9 mouse cellular contexts compared by ENCODE assay signal in the genomic region with DNA sequence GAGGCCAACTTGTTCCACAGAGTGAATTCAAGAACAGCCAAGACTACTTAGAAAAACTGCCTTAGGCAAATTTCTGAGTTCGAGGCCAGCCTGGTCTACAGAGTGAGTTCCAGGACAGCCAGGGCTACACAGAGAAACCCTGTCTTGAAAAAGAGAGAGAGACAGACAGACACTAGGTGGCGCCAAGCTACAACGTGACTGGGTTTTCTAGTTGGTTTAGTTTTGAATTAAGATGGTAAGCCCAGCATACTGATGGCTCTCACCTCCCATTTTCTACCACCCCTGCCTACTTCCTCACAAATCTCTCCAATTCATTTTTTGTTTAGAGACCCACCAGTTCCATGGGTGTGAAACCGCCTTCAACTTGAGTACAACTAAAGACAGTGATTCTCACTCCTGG.
A peak's percentile ranks its signal among the peaks of the same experiment; 100 is the strongest.
DNase-seq lines count a peak whose midpoint lies in the region; ATAC-seq and TF ChIP-seq lines count a peak whose summit lies in the region.
"Had no signal": no experiment of that assay in that cellular context is flagged by ENCODE, and none has a peak within 500 bp of the region (broad histone marks: within the 10 kb centered on the region; RNA-seq: fewer than 3 reads in every experiment).

No protein-coding gene starts in this region.

- TF ChIP-seq CTCF in MEL (IDR thresholded peaks at IDR 0.05 in 2 of 3, conservative IDR thresholded peaks at IDR 0.05 in 1 of 3; ENCODE audit: control insufficient read depth in 1 of 3, insufficient read depth in 1 of 3, low read depth in 2 of 3, low read length in 3 of 3, poor library complexity in 1 of 3, severe bottlenecking in 1 of 3): peak; percentile 46 to 90 (median 72)
- TF ChIP-seq CTCF in cerebellum, adult 2 months (IDR thresholded peaks at IDR 0.05; ENCODE audit: borderline replicate concordance, insufficient read depth, low read depth, low read length): peak; percentile 61; the same call in 1 of the 2 replicates
- TF ChIP-seq CTCF in thymus, adult 2 months (IDR thresholded peaks at IDR 0.05; ENCODE audit: borderline replicate concordance, control insufficient read depth, extremely low read depth, insufficient read depth, low read length, poor library complexity): no peak

- intact Hi-C loops in left cerebral cortex, postnatal 4 days (cut with DNase I): loop anchor here (5.0 kb wide), 1 partner anchor 159 kb away; a partner anchor contains a TSS

- no peak for TF ChIP-seq POLR2A in MEL (IDR thresholded peaks at IDR 0.05; ENCODE audit: control insufficient read depth in 1 of 2, insufficient read depth in 1 of 2, low read depth in 1 of 2, low read length in 2 of 2, poor library complexity in 1 of 2)
- TF ChIP-seq POLR2A in cerebellum, adult 2 months (IDR thresholded peaks at IDR 0.05; ENCODE audit: borderline replicate concordance, insufficient read depth, low read length): no peak
- no peak for TF ChIP-seq POLR2A in thymus, adult 2 months (IDR thresholded peaks at IDR 0.05; ENCODE audit: control insufficient read depth, extremely low read depth, insufficient read depth, low read length, poor library complexity)

- ATAC-seq in inflammation-experienced regulatory T-cells, adult 6 months: peak; percentile 43

- peaks cover 4 to 6% of the 10 kb centered on the region in 2 experiments; a peak in 2 of 4 replicates for H3K4me1 ChIP-seq in MEL (ENCODE audit: control insufficient read depth in 1 of 2, insufficient read depth in 2 of 2, low read length in 2 of 2)
- H3K4me1 ChIP-seq in cerebellum, adult 2 months (ENCODE audit: control insufficient read depth, insufficient read depth, low read length): no peaks in the 10 kb centered on the region
- H3K4me1 ChIP-seq in thymus, adult 2 months (replicated peaks; ENCODE audit: control insufficient read depth, insufficient read depth, low read length): no peaks in the 10 kb centered on the region
- H3K4me1 ChIP-seq: heart, embryonic 13.5 days had no signal

- H3K9ac ChIP-seq in MEL (ENCODE audit: control insufficient read depth, low read depth, low read length, poor library complexity, severe bottlenecking): no peak overlapping the region
- H3K9ac ChIP-seq: heart, embryonic 13.5 days had no signal

- no peaks in the 10 kb centered on the region for H3K9me3 ChIP-seq in MEL (replicated peaks; ENCODE audit: insufficient read depth, low read length)
- H3K9me3 ChIP-seq: heart, embryonic 13.5 days had no signal

- peak; percentile 93 for TF ChIP-seq RAD21 in MEL (IDR thresholded peaks at IDR 0.05; ENCODE audit: low read depth, low read length)

- no peaks in the 10 kb centered on the region for H3K27me3 ChIP-seq in MEL (ENCODE audit: control insufficient read depth in 1 of 2, insufficient read depth in 2 of 2, low read length in 2 of 2)
- H3K27me3 ChIP-seq in cerebellum, adult 2 months (ENCODE audit: control insufficient read depth, insufficient read depth, low read length): no peaks in the 10 kb centered on the region
- no peaks in the 10 kb centered on the region for H3K27me3 ChIP-seq in thymus, adult 2 months (ENCODE audit: control insufficient read depth, insufficient read depth, low read length)
- H3K27me3 ChIP-seq: heart, embryonic 13.5 days had no signal

- DNase-seq in 416B (ENCODE audit: low read depth): peak; percentile 86
- peak; percentile 91 for DNase-seq in MEL (ENCODE audit: low read depth, low spot score)
- DNase-seq in cerebellum, adult 2 months: peak; percentile 57 to 66
- DNase-seq in forelimb bud, embryonic 11.5 days (ENCODE audit: low read depth, low spot score): peak; percentile 63
- peak; percentile 76 for DNase-seq in left cerebral cortex, postnatal 4 days
- DNase-seq in naive thymus-derived CD4-positive, alpha-beta T cell, adult 2 months (ENCODE audit: low read depth): peak; percentile 87
- peak; percentile 80 for DNase-seq in thymus, adult 2 months

- WGBS in cerebellum, adult 2 months: 28% methylated on average over 4 of the region's 4 CpGs
- WGBS in thymus, adult 2 months: 35% methylated on average over 4 of the region's 4 CpGs

- no peak for TF ChIP-seq EP300 in MEL (IDR thresholded peaks at IDR 0.05; ENCODE audit: low read depth in 1 of 2, low read length in 2 of 2)

- H3K4me3 ChIP-seq in MEL (ENCODE audit: control insufficient read depth in 1 of 2, insufficient read depth in 1 of 2, low read depth in 2 of 2, low read length in 2 of 2): no peak overlapping the region
- H3K4me3 ChIP-seq in cerebellum, adult 2 months (replicated peaks; ENCODE audit: insufficient read depth, low read depth, low read length): no peak overlapping the region
- no peak overlapping the region for H3K4me3 ChIP-seq in thymus, adult 2 months (ENCODE audit: control insufficient read depth, insufficient read depth, low read length)
- H3K4me3 ChIP-seq: heart, embryonic 13.5 days had no signal

- no peak overlapping the region for H3K27ac ChIP-seq in MEL (ENCODE audit: control insufficient read depth, low read depth, low read length)
- no peak overlapping the region for H3K27ac ChIP-seq in cerebellum, adult 2 months (ENCODE audit: insufficient read depth, low read length)
- H3K27ac ChIP-seq in thymus, adult 2 months (ENCODE audit: control insufficient read depth, insufficient read depth, low read length): no peak overlapping the region
- H3K27ac ChIP-seq: heart, embryonic 13.5 days had no signal

- peaks cover 0 to 4% of the 10 kb centered on the region in 2 experiments; a peak in 2 of 4 replicates for H3K36me3 ChIP-seq in MEL (ENCODE audit: control insufficient read depth in 1 of 2, insufficient read depth in 2 of 2, low read length in 2 of 2)
- no peaks in the 10 kb centered on the region for H3K36me3 ChIP-seq in thymus, adult 2 months (ENCODE audit: control insufficient read depth, insufficient read depth, low read length)

- H3K79me2 ChIP-seq in MEL (ENCODE audit: control insufficient read depth, insufficient read depth, low read length, poor library complexity): no peaks in the 10 kb centered on the region

TF ChIP-seq in MEL, 35 proteins besides CTCF, POLR2A, EP300 and RAD21:
- TF ChIP-seq NRF1 (IDR thresholded peaks at IDR 0.05; ENCODE audit: insufficient read depth, low read depth, low read length, poor library complexity, severe bottlenecking): no peak
- 0 out of 2 replicates have a peak, but pooled peaks have one; percentile 42 for TF ChIP-seq MAZ (IDR thresholded peaks at IDR 0.05; ENCODE audit: low read depth, low read length)
- no peak for TF ChIP-seq CHD1 (IDR thresholded peaks at IDR 0.05; ENCODE audit: low read depth, low read length)
- peak; percentile 99 for TF ChIP-seq ZC3H11A (IDR thresholded peaks at IDR 0.05; ENCODE audit: low read depth, low read length)
- no peak; the same call in 1 of the 2 replicates for TF ChIP-seq MYC (IDR thresholded peaks at IDR 0.05; ENCODE audit: low read depth, low read length)
- TF ChIP-seq USF1 (IDR thresholded peaks at IDR 0.05; ENCODE audit: low read depth, low read length): no peak
- no peak for TF ChIP-seq GATA1 (IDR thresholded peaks at IDR 0.05; ENCODE audit: low read depth, low read length)
- TF ChIP-seq SMC3 (IDR thresholded peaks at IDR 0.05; ENCODE audit: low read depth, low read length): peak; percentile 97
- TF ChIP-seq ELF1 (IDR thresholded peaks at IDR 0.05; ENCODE audit: low read depth, low read length): no peak
- no peak for TF ChIP-seq USF2 (IDR thresholded peaks at IDR 0.05; ENCODE audit: borderline replicate concordance in 1 of 2, insufficient read depth in 1 of 2, low read depth in 1 of 2, low read length in 2 of 2)
- no peak for TF ChIP-seq TCF12 (IDR thresholded peaks at IDR 0.05; ENCODE audit: low read depth, low read length)
- TF ChIP-seq SIN3A (IDR thresholded peaks at IDR 0.05; ENCODE audit: low read length): peak; percentile 50; the same call in 1 of the 2 replicates
- TF ChIP-seq ZNF384 (IDR thresholded peaks at IDR 0.05; ENCODE audit: low read depth, low read length): peak; percentile 38
- no peak for TF ChIP-seq MEF2A (IDR thresholded peaks at IDR 0.05; ENCODE audit: extremely low read depth, insufficient replicate concordance, low read depth, low read length, poor library complexity, severe bottlenecking)
- no peak for TF ChIP-seq POLR2AphosphoS2 (IDR thresholded peaks at IDR 0.05; ENCODE audit: low read length)
- TF ChIP-seq E2F4 (IDR thresholded peaks at IDR 0.05; ENCODE audit: borderline replicate concordance, low read depth, low read length): no peak
- TF ChIP-seq BHLHE40 (IDR thresholded peaks at IDR 0.05; ENCODE audit: borderline replicate concordance, low read depth, low read length): no peak
- TF ChIP-seq NELFE (IDR thresholded peaks at IDR 0.05; ENCODE audit: low read depth, low read length): no peak
- TF ChIP-seq RCOR1 (IDR thresholded peaks at IDR 0.05; ENCODE audit: low read depth, low read length): no peak
- peak; percentile 54 for TF ChIP-seq MXI1 (IDR thresholded peaks at IDR 0.05; ENCODE audit: low read depth, low read length)
